Mouse (Mus musculus) hindbrain, embryonic 11.5 days (tissue): ENCODE data around the gene Denr. TPM values are rescaled to one million over a fixed set of nuclear protein-coding genes. Genes with fewer than 3 reads are reported as not detected.
A peak's percentile ranks its signal among the peaks of the same experiment; 100 is the strongest.

ENCODE experiments used
- ATAC-seq: fragments of 200-750 bp; cut with Nextera tagmentation; 2 replicates; pipeline ENCODE4 v1.8.0; 2017; ENCODE audit warnings: mild to moderate bottlenecking, moderate TSS enrichment, moderate library complexity; ENCODE audit not compliant: low FRiP score
- DNase-seq: peaks from one replicate; pipeline ENCODE4 v3.0.0-alpha.2; 2015; ENCODE audit warnings: low spot score
- H3K27ac ChIP-seq: fragments of 300-500 bp; sonication (generic); 2 replicates; pipeline ENCODE4 v1.5.1; 2014; ENCODE audit warnings: mild to moderate bottlenecking, low read depth, low read length
- H3K27me3 ChIP-seq: fragments of 300-500 bp; sonication (generic); 2 replicates; pipeline ENCODE4 v1.6.1; 2014; ENCODE audit warnings: mild to moderate bottlenecking, low read length, moderate library complexity, mixed read lengths; ENCODE audit not compliant: control insufficient read depth, insufficient read depth
- H3K36me3 ChIP-seq: fragments of 300-500 bp; sonication (generic); 2 replicates; pipeline ENCODE4 v1.6.1; 2014; ENCODE audit warnings: mild to moderate bottlenecking, low read length, moderate library complexity, mixed read lengths; ENCODE audit not compliant: control insufficient read depth, insufficient read depth
- H3K4me1 ChIP-seq: fragments of 300-500 bp; sonication (generic); replicated peaks from 2 replicates; pipeline ENCODE4 v1.6.1; 2014; ENCODE audit warnings: low read length, mixed read lengths; ENCODE audit not compliant: control insufficient read depth, insufficient read depth
- H3K4me2 ChIP-seq: fragments of 300-500 bp; sonication (generic); replicated peaks from 2 replicates; pipeline ENCODE4 v1.6.1; 2014; ENCODE audit warnings: mild to moderate bottlenecking, low read depth, low read length
- H3K4me3 ChIP-seq: fragments of 300-500 bp; sonication (generic); 2 replicates; pipeline ENCODE4 v1.5.1; 2014; ENCODE audit warnings: low read depth, low read length
- H3K9ac ChIP-seq: fragments of 300-500 bp; sonication (generic); 2 replicates; pipeline ENCODE4 v1.6.1; 2014; ENCODE audit warnings: low read depth, low read length
- H3K9me3 ChIP-seq: fragments of 300-500 bp; sonication (generic); 2 replicates; pipeline ENCODE4 v1.6.1; 2016; ENCODE audit warnings: low read length; ENCODE audit not compliant: control insufficient read depth
- WGBS: fragments of 180-500 bp; shearing (Covaris S2); extraction: QIAGEN DNeasy Blood & Tissue Kit; methylation state at CpG from one replicate; pipeline ENCODE4 v1.1.7; 2014; 5-methylcytosine and 5-hydroxymethylcytosine counted together
- polyA plus RNA-seq: library from polyadenylated mRNA; unstranded; fragments of >200 nt; fragmentation: Nextera tagmentation; extraction: Ambion mirVana; gene quantifications from 2 replicates; pipeline ENCODE4 v1.2.1, GENCODE M21; 2014

Gene Denr
- polyA plus RNA-seq, 1 experiment from 2014 or later, result 172 TPM

- no peaks in the 10 kb centered on the region for H3K9me3 ChIP-seq
- ATAC-seq, result no peak
- no peaks in the 10 kb centered on the region for H3K36me3 ChIP-seq
- H3K4me2 ChIP-seq, result no peak overlapping the region
- H3K9ac ChIP-seq, result no peak overlapping the region
- WGBS, result 95% methylated on average over 5 of the region's 5 CpGs
- DNase-seq, result no peak
- no peak overlapping the region for H3K4me3 ChIP-seq
- no peaks in the 10 kb centered on the region for H3K27me3 ChIP-seq
- H3K27ac ChIP-seq, result no peak overlapping the region
- no peaks in the 10 kb centered on the region for H3K4me1 ChIP-seq
Measured at GRCm38 (mm10) chr5:123893520-123893919, 13.5 kb upstream of the Denr start.

- H3K4me1 ChIP-seq, result no peaks in the 10 kb centered on the region
- H3K27me3 ChIP-seq, result no peaks in the 10 kb centered on the region
- ATAC-seq, result no peak
- no peaks in the 10 kb centered on the region for H3K9me3 ChIP-seq
- H3K9ac ChIP-seq, result no peak overlapping the region
- DNase-seq, result no peak
- H3K36me3 ChIP-seq, result no peaks in the 10 kb centered on the region
- no peak overlapping the region for H3K27ac ChIP-seq
- WGBS, result 88% methylated on average over 11 of the region's 11 CpGs
- H3K4me2 ChIP-seq, result no peak overlapping the region
- no peak overlapping the region for H3K4me3 ChIP-seq
Measured at GRCm38 (mm10) chr5:123896395-123896794, 10.6 kb upstream of the Denr start.

GRCm38 (mm10) chr5:123897352-123897751 is 9.6 kb upstream of the Denr start:
- H3K9me3 ChIP-seq, result no peaks in the 10 kb centered on the region
- WGBS, result 89% methylated on average over 13 of the region's 13 CpGs

GRCm38 (mm10) chr5:123904059-123904672 is 2.8 kb upstream of the Denr start:
- Histone ChIP-seq H3K27ac (no peak overlapping the region), H3K4me2 (no peak overlapping the region), H3K4me3 (no peak overlapping the region), H3K9me3 (no peaks in the 10 kb centered on the region), H3K36me3 (peaks cover 3% of the 10 kb centered on the region; the same call in 1 of the 2 replicates), H3K4me1 (0 out of 2 replicates have a peak, but pooled peaks cover 2% of the 10 kb centered on the region), H3K9ac (no peak overlapping the region), H3K27me3 (no peaks in the 10 kb centered on the region)
- ATAC-seq, result no peak
- WGBS, result 74% methylated on average over 11 of the region's 11 CpGs
- no peak for DNase-seq

More at GRCm38 (mm10) chr5:123897352-123897751, 9.6 kb upstream of the Denr start:
- no peak overlapping the region for H3K4me2 ChIP-seq
- DNase-seq (no peak), ATAC-seq (no peak)
- H3K27ac ChIP-seq, result no peak overlapping the region
- H3K4me3 ChIP-seq, result no peak overlapping the region
- H3K9ac ChIP-seq, result no peak overlapping the region
- H3K4me1 ChIP-seq, result no peaks in the 10 kb centered on the region
- no peaks in the 10 kb centered on the region for H3K36me3 ChIP-seq
- H3K27me3 ChIP-seq, result no peaks in the 10 kb centered on the region

- H3K4me2 ChIP-seq, result no peak overlapping the region
- no peak for ATAC-seq
- peaks cover 3% of the 10 kb centered on the region; the same call in 1 of the 2 replicates for H3K36me3 ChIP-seq
- H3K9me3 ChIP-seq, result no peaks in the 10 kb centered on the region
- no peak for DNase-seq
- no peak overlapping the region for H3K27ac ChIP-seq
- H3K4me1 ChIP-seq, result 0 out of 2 replicates have a peak, but pooled peaks cover 2% of the 10 kb centered on the region
- no peak overlapping the region for H3K9ac ChIP-seq
- H3K27me3 ChIP-seq, result no peaks in the 10 kb centered on the region
- 76% methylated on average over 17 of the region's 17 CpGs for WGBS
- no peak overlapping the region; the same call in 1 of the 2 replicates for H3K4me3 ChIP-seq
Measured at GRCm38 (mm10) chr5:123906146-123906975, 614 bp upstream of the Denr start.

- WGBS, result 5% methylated on average over 10 of the region's 10 CpGs
- H3K4me2 ChIP-seq, result peak overlapping the region; percentile 86
- H3K27ac ChIP-seq, result peak overlapping the region; percentile 80
- no peaks in the 10 kb centered on the region for H3K9me3 ChIP-seq
- H3K9ac ChIP-seq, result peak overlapping the region; percentile 97
- peak overlapping the region; percentile 96 for H3K4me3 ChIP-seq
- no peak for DNase-seq
- 0 out of 2 replicates have a peak, but pooled peaks cover 2% of the 10 kb centered on the region for H3K4me1 ChIP-seq
- H3K36me3 ChIP-seq, result peaks cover 3% of the 10 kb centered on the region; the same call in 1 of the 2 replicates
- H3K27me3 ChIP-seq, result no peaks in the 10 kb centered on the region
- ATAC-seq, result no peak; the same call in 1 of the 2 replicates
Measured at GRCm38 (mm10) chr5:123907631-123907977, 629 bp downstream of the Denr start.

GRCm38 (mm10) chr5:123914852-123915251 is 7.9 kb downstream of the Denr start:
- 94% methylated on average over 3 of the region's 3 CpGs for WGBS
- Histone ChIP-seq H3K36me3 (no peaks in the 10 kb centered on the region), H3K27me3 (no peaks in the 10 kb centered on the region), H3K4me1 (no peaks in the 10 kb centered on the region), H3K4me3 (no peak overlapping the region), H3K27ac (no peak overlapping the region), H3K4me2 (no peak overlapping the region), H3K9ac (no peak overlapping the region), H3K9me3 (no peaks in the 10 kb centered on the region)
- ATAC-seq, result no peak
- DNase-seq, result no peak

GRCm38 (mm10) chr5:123922112-123922511 is 15.1 kb downstream of the Denr start:
- Histone ChIP-seq H3K9me3 (no peaks in the 10 kb centered on the region), H3K4me3 (no peak overlapping the region), H3K4me2 (no peak overlapping the region), H3K9ac (no peak overlapping the region), H3K27ac (no peak overlapping the region), H3K4me1 (no peaks in the 10 kb centered on the region), H3K36me3 (peaks cover 9% of the 10 kb centered on the region; the same call in 1 of the 2 replicates), H3K27me3 (no peaks in the 10 kb centered on the region)
- ATAC-seq (no peak), DNase-seq (no peak)
- 93% methylated on average over 6 of the region's 6 CpGs for WGBS
